Mouse (Mus musculus) megakaryocyte, adult 5-6 weeks (primary cell): ENCODE data around the gene Gabpb1. TPM values are rescaled to one million over a fixed set of nuclear protein-coding genes. Genes with fewer than 3 reads are reported as not detected.

Experiments
- ATAC-seq: 2 replicates; pipeline ENCODE4 v1.8.0; 2016; ENCODE audit warnings: mild to moderate bottlenecking, inconsistent platforms; ENCODE audit not compliant: poor library complexity, severe bottlenecking
- total RNA-seq, 2 experiments: library from RNA; stranded (forward) in 1 of 2; stranded (reverse) in 1 of 2; fragments of 153-499, 151-499 nt in 1 of 2; fragments of 221-1000, 200-1000 nt in 1 of 2; gene quantifications; 2 replicates each; pipeline versions ENCODE4 v1.2.3 to v1.2.4; 2015 to 2017

Gabpb1 gene
- total RNA-seq (2015), result 33.0 and 34.7 TPM in 2 replicates
- total RNA-seq (2017), result 23.5 and 29.8 TPM in 2 replicates

GRCm38 (mm10) chr2:126676122-126676515 lies at the start of gene Gabpb1:
TSS of gene Gabpb1 (minus strand) at chr2:126676337.
- ATAC-seq, result no peak

- peak; percentile 73 for ATAC-seq
These were observed 36.8 kb upstream of the Gabpb1 start for GRCm38 (mm10) chr2:126712950-126713349.

GRCm38 (mm10) chr2:126712526-126712925 lies 36.4 kb upstream of the Gabpb1 start:
- ATAC-seq, result no peak

GRCm38 (mm10) chr2:126708361-126708760 lies 32.2 kb upstream of the Gabpb1 start:
- no peak for ATAC-seq

- peak; percentile 49 for ATAC-seq
These were observed 31.3 kb upstream of the Gabpb1 start for GRCm38 (mm10) chr2:126707438-126707779.

GRCm38 (mm10) chr2:126706759-126707437 lies 30.8 kb upstream of the Gabpb1 start, which contains the start of gene Usp8:
TSS of gene Usp8 (plus strand) at chr2:126707328.
- ATAC-seq, result peak; percentile 98

- ATAC-seq, result peak; percentile 73
These were observed 19.1 kb upstream of the Gabpb1 start for GRCm38 (mm10) chr2:126695285-126695684.

- no peak for ATAC-seq
These were observed 15.2 kb upstream of the Gabpb1 start for GRCm38 (mm10) chr2:126691290-126691689.

GRCm38 (mm10) chr2:126682937-126683336 lies 6.8 kb upstream of the Gabpb1 start:
- ATAC-seq, result no peak

- ATAC-seq, result peak; percentile 67
These were observed 6.2 kb upstream of the Gabpb1 start for GRCm38 (mm10) chr2:126682333-126682732.

- no peak for ATAC-seq
These were observed 1.2 kb upstream of the Gabpb1 start for GRCm38 (mm10) chr2:126677366-126677765.

GRCm38 (mm10) chr2:126675169-126676121 lies 692 bp downstream of the Gabpb1 start:
- ATAC-seq, result peak; percentile 81

- ATAC-seq, result peak; percentile 31
These were observed 1.5 kb downstream of the Gabpb1 start for GRCm38 (mm10) chr2:126674441-126675168.

GRCm38 (mm10) chr2:126673317-126674242 lies 2.6 kb downstream of the Gabpb1 start:
- no peak for ATAC-seq

- ATAC-seq, result no peak
These were observed 7.4 kb downstream of the Gabpb1 start for GRCm38 (mm10) chr2:126668621-126669252.

GRCm38 (mm10) chr2:126665984-126666383 lies 10.2 kb downstream of the Gabpb1 start:
- no peak for ATAC-seq

- peak; percentile 57 for ATAC-seq
These were observed 12.7 kb downstream of the Gabpb1 start for GRCm38 (mm10) chr2:126663481-126663880.

- ATAC-seq, result no peak
These were observed 23.2 kb downstream of the Gabpb1 start for GRCm38 (mm10) chr2:126652929-126653328.

- no peak for ATAC-seq
These were observed 28.4 kb downstream of the Gabpb1 start for GRCm38 (mm10) chr2:126647762-126648161.
